Mouse (Mus musculus) intestine, embryonic 14.5 days (tissue): ENCODE measurements around the gene Nmnat2. TPM values are rescaled to one million over a fixed set of nuclear protein-coding genes. Genes with fewer than 3 reads are reported as not detected.
A peak's percentile ranks its signal among the peaks of the same experiment; 100 is the strongest.

ENCODE experiments used
- ATAC-seq: fragments of 200-750 bp; cut with Nextera tagmentation; replicated peaks from 2 replicates; pipeline ENCODE4 v1.8.0; 2017; ENCODE audit warnings: low read depth, moderate number of reproducible peaks, moderate TSS enrichment, moderate library complexity; ENCODE audit not compliant: low FRiP score, low TSS enrichment
- DNase-seq: peaks from one replicate; pipeline ENCODE4 v3.0.0-alpha.2; 2018; ENCODE audit warnings: low spot score
- H3K27ac ChIP-seq: fragments of 300-500 bp; sonication (generic); 2 replicates; pipeline ENCODE4 v1.5.1; 2014; ENCODE audit warnings: low read depth, mild to moderate bottlenecking, control low read depth
- H3K27me3 ChIP-seq: fragments of 300-500 bp; sonication (generic); replicated peaks from 2 replicates; pipeline ENCODE4 v1.6.1; 2014; ENCODE audit warnings: low read length, control low read depth; ENCODE audit not compliant: control insufficient read depth, insufficient read depth
- H3K36me3 ChIP-seq: fragments of 300-500 bp; sonication (generic); 2 replicates; pipeline ENCODE4 v1.6.1; 2014; ENCODE audit warnings: low read length, control low read depth; ENCODE audit not compliant: control insufficient read depth, insufficient read depth
- H3K4me1 ChIP-seq: fragments of 300-500 bp; sonication (generic); replicated peaks from 2 replicates; pipeline ENCODE4 v1.6.1; 2014; ENCODE audit warnings: low read length, control low read depth, mixed read lengths; ENCODE audit not compliant: control insufficient read depth, insufficient read depth
- H3K4me2 ChIP-seq: fragments of 300-500 bp; sonication (generic); 2 replicates; pipeline ENCODE4 v1.6.1; 2014; ENCODE audit warnings: low read length
- H3K4me3 ChIP-seq: fragments of 300-500 bp; sonication (generic); 2 replicates; pipeline ENCODE4 v1.5.1; 2014; ENCODE audit warnings: low read depth, low read length, control low read depth, mixed read lengths
- H3K9ac ChIP-seq: fragments of 300-500 bp; sonication (generic); 2 replicates; pipeline ENCODE4 v1.6.1; 2014; ENCODE audit warnings: mild to moderate bottlenecking, low read length
- H3K9me3 ChIP-seq: fragments of 300-500 bp; sonication (generic); 2 replicates; pipeline ENCODE4 v1.6.1; 2016; ENCODE audit warnings: low read length, control low read depth; ENCODE audit not compliant: control insufficient read depth
- WGBS: fragments of 180-500 bp; shearing (Covaris S2); extraction: QIAGEN DNeasy Blood & Tissue Kit; methylation state at CpG from one replicate; pipeline ENCODE4 v1.1.7; 2014; 5-methylcytosine and 5-hydroxymethylcytosine counted together
- polyA plus RNA-seq: library from polyadenylated mRNA; unstranded; fragments of >200 nt; fragmentation: Nextera tagmentation; extraction: Ambion mirVana; gene quantifications from 2 replicates; pipeline ENCODE4 v1.2.1, GENCODE M21; 2014

Gene Nmnat2
- polyA plus RNA-seq, 1 experiment from 2014 or later = 3.5 TPM

- DNase-seq (no peak), ATAC-seq (no peak)
- WGBS = 58% methylated on average over 2 of the region's 2 CpGs
- Histone ChIP-seq H3K4me3 (no peak overlapping the region), H3K9me3 (no peaks in the 10 kb centered on the region), H3K9ac (no peak overlapping the region), H3K4me2 (no peak overlapping the region), H3K4me1 (peaks cover 6% of the 10 kb centered on the region; the same call in 1 of the 2 replicates), H3K36me3 (no peaks in the 10 kb centered on the region), H3K27ac (no peak overlapping the region), H3K27me3 (0 out of 2 replicates have a peak, but pooled peaks cover 3% of the 10 kb centered on the region)
Observed at GRCm38 (mm10) chr1:153049451-153049850, 94.7 kb downstream of the Nmnat2 start.

- Histone ChIP-seq H3K4me1 (peaks cover 6% of the 10 kb centered on the region; the same call in 1 of the 2 replicates), H3K36me3 (no peaks in the 10 kb centered on the region), H3K27me3 (no peaks in the 10 kb centered on the region), H3K9me3 (no peaks in the 10 kb centered on the region), H3K4me2 (no peak overlapping the region), H3K9ac (no peak overlapping the region), H3K27ac (no peak overlapping the region), H3K4me3 (no peak overlapping the region)
- ATAC-seq (no peak), DNase-seq (no peak)
- WGBS = 83% methylated on average over 5 of the region's 5 CpGs
Observed at GRCm38 (mm10) chr1:153051474-153051873, 96.7 kb downstream of the Nmnat2 start.

DNA sequence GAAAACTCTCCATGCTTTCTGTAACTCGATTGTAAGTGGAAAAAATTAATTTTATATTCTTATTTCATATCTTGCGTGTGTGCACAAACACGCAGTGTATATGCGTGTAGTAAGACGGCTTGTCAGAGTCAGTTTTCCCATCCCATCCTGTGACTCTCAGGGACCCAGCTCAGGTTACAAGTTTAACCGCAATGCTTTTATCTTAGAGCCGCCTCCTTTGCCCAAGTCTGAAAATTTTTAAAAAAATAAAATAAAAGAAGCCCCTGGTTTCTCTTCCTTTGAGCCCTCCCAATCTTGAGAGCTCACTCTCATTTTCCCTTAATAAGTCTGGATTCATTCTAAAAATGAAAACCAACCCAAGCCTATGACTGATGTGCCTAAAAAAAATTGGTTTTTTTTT, 98.8 kb downstream of the Nmnat2 start:
- Histone ChIP-seq H3K4me1 (no peaks in the 10 kb centered on the region; the same call in 1 of the 2 replicates), H3K27ac (no peak overlapping the region), H3K27me3 (no peaks in the 10 kb centered on the region), H3K4me3 (no peak overlapping the region), H3K36me3 (no peaks in the 10 kb centered on the region), H3K4me2 (no peak overlapping the region), H3K9ac (no peak overlapping the region), H3K9me3 (no peaks in the 10 kb centered on the region)
- 38% methylated on average over 7 of the region's 7 CpGs for WGBS
- ATAC-seq = no peak
- no peak for DNase-seq

DNA sequence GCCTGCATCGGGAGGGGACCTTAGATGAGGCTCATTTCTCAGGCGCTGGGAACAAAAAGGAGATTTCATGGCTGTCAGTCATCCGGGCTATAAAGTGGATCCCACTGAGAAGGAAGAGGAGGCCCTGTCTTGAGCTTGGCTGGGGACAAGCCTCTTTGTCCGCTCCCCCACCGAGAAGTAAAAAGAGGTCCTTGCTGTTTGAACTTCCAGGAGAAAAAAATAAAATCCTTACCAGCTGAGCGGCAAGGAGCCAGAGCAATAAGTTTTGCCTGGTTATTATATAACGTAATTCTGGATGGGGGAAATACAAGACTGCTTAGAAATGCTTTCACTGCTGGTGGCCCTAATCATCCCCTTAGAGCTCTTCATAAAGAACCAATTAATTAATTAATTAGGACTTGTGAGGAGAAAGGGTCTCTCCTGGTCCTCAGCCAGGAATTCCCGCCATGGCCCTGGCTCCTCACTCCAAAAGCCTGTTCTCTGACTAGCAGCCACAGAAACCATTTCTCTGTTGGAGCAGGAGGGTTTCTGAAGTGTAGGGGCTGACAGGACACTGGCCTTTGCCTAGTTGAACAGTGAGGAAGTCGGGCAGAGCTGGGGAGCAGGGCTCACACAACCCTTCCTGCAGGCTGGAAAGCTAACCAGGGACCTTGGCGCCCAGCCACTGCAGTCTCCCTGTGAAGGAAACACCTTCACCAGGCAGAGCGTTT, 99.5 kb downstream of the Nmnat2 start:
- no peak overlapping the region for H3K4me2 ChIP-seq
- H3K4me3 ChIP-seq = no peak overlapping the region
- H3K27me3 ChIP-seq = no peaks in the 10 kb centered on the region
- ATAC-seq (no peak), DNase-seq (no peak)
- no peak overlapping the region for H3K9ac ChIP-seq
- H3K27ac ChIP-seq = no peak overlapping the region
- H3K9me3 ChIP-seq = no peaks in the 10 kb centered on the region
- 27% methylated on average over 11 of the region's 11 CpGs for WGBS
- H3K36me3 ChIP-seq = no peaks in the 10 kb centered on the region
- H3K4me1 ChIP-seq = no peaks in the 10 kb centered on the region; the same call in 1 of the 2 replicates

- peaks cover 4% of the 10 kb centered on the region for H3K4me1 ChIP-seq
- 81% methylated on average over 7 of the region's 7 CpGs for WGBS
Observed at GRCm38 (mm10) chr1:153058290-153058689, 103.5 kb downstream of the Nmnat2 start.

DNA sequence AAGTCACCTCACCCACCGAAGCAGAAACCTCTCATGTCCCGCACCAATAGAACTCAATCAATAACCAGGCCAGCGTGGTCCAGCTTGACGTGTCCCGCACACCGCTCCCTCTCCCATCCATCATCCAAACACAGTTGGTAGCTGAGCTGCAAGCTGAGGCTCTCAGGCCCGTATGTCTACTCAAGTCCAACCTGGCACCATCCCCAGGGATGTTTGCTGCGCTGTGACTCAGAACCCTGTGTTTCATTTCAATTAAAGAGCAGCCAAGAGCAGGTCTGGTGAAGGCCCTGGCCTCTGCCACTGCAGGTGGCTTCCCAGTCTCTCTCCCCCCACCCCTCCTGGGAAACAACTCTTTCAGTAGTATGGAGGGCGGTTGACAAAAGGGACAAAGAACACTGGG, 104.8 kb downstream of the Nmnat2 start:
- DNase-seq (no peak), ATAC-seq (no peak)
- Histone ChIP-seq H3K27ac (no peak overlapping the region), H3K9me3 (no peaks in the 10 kb centered on the region), H3K4me2 (no peak overlapping the region), H3K9ac (no peak overlapping the region), H3K4me1 (peaks cover 4% of the 10 kb centered on the region), H3K27me3 (no peaks in the 10 kb centered on the region), H3K36me3 (no peaks in the 10 kb centered on the region), H3K4me3 (no peak overlapping the region)
- 79% methylated on average over 9 of the region's 9 CpGs for WGBS

More at GRCm38 (mm10) chr1:153058290-153058689, 103.5 kb downstream of the Nmnat2 start:
- no peak for DNase-seq
- no peaks in the 10 kb centered on the region for H3K9me3 ChIP-seq
- H3K27me3 ChIP-seq = no peaks in the 10 kb centered on the region
- H3K9ac ChIP-seq = no peak overlapping the region
- H3K4me3 ChIP-seq = no peak overlapping the region
- no peaks in the 10 kb centered on the region for H3K36me3 ChIP-seq
- no peak overlapping the region for H3K4me2 ChIP-seq
- H3K27ac ChIP-seq = no peak overlapping the region
- no peak for ATAC-seq

GRCm38 (mm10) chr1:153062547-153062946, 107.8 kb downstream of the Nmnat2 start:
- DNase-seq = no peak
- 9% methylated on average over 7 of the region's 7 CpGs for WGBS
- H3K27ac ChIP-seq = no peak overlapping the region
- H3K4me3 ChIP-seq = no peak overlapping the region
- no peaks in the 10 kb centered on the region for H3K27me3 ChIP-seq
- peaks cover 11% of the 10 kb centered on the region for H3K4me1 ChIP-seq
- no peak; the same call in 1 of the 2 replicates for ATAC-seq
- no peaks in the 10 kb centered on the region for H3K36me3 ChIP-seq
- no peaks in the 10 kb centered on the region for H3K9me3 ChIP-seq
- no peak overlapping the region for H3K9ac ChIP-seq
- H3K4me2 ChIP-seq = no peak overlapping the region; the same call in 1 of the 2 replicates

DNA sequence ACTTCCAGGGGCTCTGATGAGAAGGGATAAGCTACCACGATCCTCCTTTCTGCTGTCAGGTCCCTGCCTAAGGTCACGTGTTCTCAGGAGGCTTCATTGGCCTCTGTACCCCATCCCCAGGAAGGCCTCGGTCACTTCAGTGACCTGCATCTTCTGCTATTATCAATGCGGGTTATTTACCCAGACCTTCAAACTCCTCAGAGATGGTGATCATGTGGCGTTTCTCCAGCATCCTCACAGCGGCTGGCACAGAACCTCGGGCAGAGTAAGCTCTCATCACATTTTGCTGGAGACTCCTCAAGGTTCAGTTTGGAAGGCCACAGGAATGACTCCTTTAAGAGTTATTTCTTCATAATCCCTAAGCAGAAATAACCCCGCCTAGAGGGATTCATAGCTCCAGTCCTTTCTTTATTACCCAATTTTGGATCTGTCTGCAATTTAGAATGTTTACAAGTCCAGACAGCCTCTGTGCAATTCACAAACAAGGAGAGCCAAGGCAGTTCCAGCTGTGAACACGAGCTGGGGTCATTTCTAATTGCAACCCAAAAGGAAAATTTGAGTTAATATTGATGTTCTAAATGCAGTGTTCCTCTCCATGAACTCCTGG, 110.1 kb downstream of the Nmnat2 start:
- Histone ChIP-seq H3K27ac (0 out of 2 replicates have a peak overlapping the region, but pooled peaks have one; percentile 67), H3K36me3 (no peaks in the 10 kb centered on the region), H3K4me2 (no peak overlapping the region), H3K27me3 (no peaks in the 10 kb centered on the region), H3K4me1 (peaks cover 11% of the 10 kb centered on the region), H3K9me3 (no peaks in the 10 kb centered on the region), H3K9ac (no peak overlapping the region), H3K4me3 (no peak overlapping the region)
- DNase-seq (no peak), ATAC-seq (no peak)
- 71% methylated on average over 9 of the region's 9 CpGs for WGBS
